Mouse (Mus musculus) lung, embryonic 14.5 days (tissue): ENCODE results near the gene Bmx. TPM values are rescaled to one million over a fixed set of nuclear protein-coding genes. Genes with fewer than 3 reads are reported as not detected.

ENCODE experiments used
- ATAC-seq: fragments of 200-750 bp; cut with Nextera tagmentation; 2 replicates; pipeline ENCODE4 v1.8.0; 2017; ENCODE audit warnings: mild to moderate bottlenecking, moderate TSS enrichment, moderate library complexity; ENCODE audit not compliant: insufficient read depth
- DNase-seq: peaks from one replicate; pipeline ENCODE4 v3.0.0-alpha.2; 2015
- H3K27ac ChIP-seq: fragments of 300-500 bp; sonication (generic); 2 replicates; pipeline ENCODE4 v1.5.1; 2014; ENCODE audit warnings: low read depth, mild to moderate bottlenecking, moderate library complexity
- H3K27me3 ChIP-seq: fragments of 300-500 bp; sonication (generic); 2 replicates; pipeline ENCODE4 v1.6.1; 2014; ENCODE audit warnings: low read length, control low read depth; ENCODE audit not compliant: insufficient read depth
- H3K36me3 ChIP-seq: fragments of 300-500 bp; sonication (generic); 2 replicates; pipeline ENCODE4 v1.6.1; 2014; ENCODE audit warnings: control low read depth; ENCODE audit not compliant: insufficient read depth
- H3K4me1 ChIP-seq: fragments of 300-500 bp; sonication (generic); 2 replicates; pipeline ENCODE4 v1.6.1; 2014; ENCODE audit warnings: antibody characterized with exemption, control low read depth; ENCODE audit not compliant: insufficient read depth
- H3K4me2 ChIP-seq: fragments of 300-500 bp; sonication (generic); 2 replicates; pipeline ENCODE4 v1.6.1; 2014; ENCODE audit warnings: mild to moderate bottlenecking
- H3K4me3 ChIP-seq: fragments of 300-500 bp; sonication (generic); 2 replicates; pipeline ENCODE4 v1.5.1; 2014; ENCODE audit warnings: low read depth, low read length
- H3K9ac ChIP-seq: fragments of 300-500 bp; sonication (generic); 2 replicates; pipeline ENCODE4 v1.6.1; 2014
- H3K9me3 ChIP-seq: fragments of 300-500 bp; sonication (generic); 2 replicates; pipeline ENCODE4 v1.6.1; 2016; ENCODE audit warnings: low read depth, low read length, control low read depth
- CTCF ChIP-seq: IDR thresholded peaks from 2 replicates; pipeline ENCODE4 v1.5.1; 2016; ENCODE audit warnings: antibody characterized with exemption, low read depth
- WGBS: fragments of 180-500 bp; shearing (Covaris S2); extraction: QIAGEN DNeasy Blood & Tissue Kit; methylation state at CpG from one replicate; pipeline ENCODE4 v1.1.7; 2014; 5-methylcytosine and 5-hydroxymethylcytosine counted together
- polyA plus RNA-seq: library from polyadenylated mRNA; unstranded; fragments of >200 nt; fragmentation: Nextera tagmentation; extraction: Ambion mirVana; gene quantifications from 2 replicates; pipeline ENCODE4 v1.2.1, GENCODE M21; 2014

The Bmx gene
- polyA plus RNA-seq, 1 experiment from 2014 or later = 0.66 TPM

- ATAC-seq (no peak), DNase-seq (no peak)
- Histone ChIP-seq H3K4me3 (no peak overlapping the region), H3K27me3 (no peaks in the 10 kb centered on the region), H3K9me3 (no peaks in the 10 kb centered on the region), H3K9ac (no peak overlapping the region), H3K4me1 (no peaks in the 10 kb centered on the region), H3K36me3 (no peaks in the 10 kb centered on the region), H3K27ac (no peak overlapping the region), H3K4me2 (no peak overlapping the region)
- no peak for TF ChIP-seq CTCF
- 86% methylated on average over 1 of the region's 1 CpGs for WGBS
These were observed 82.7 kb downstream of the Bmx start for GRCm38 (mm10) chrX:164175311-164175710.

- DNase-seq = no peak
- H3K27me3 ChIP-seq = no peaks in the 10 kb centered on the region
- no peaks in the 10 kb centered on the region for H3K36me3 ChIP-seq
- H3K4me3 ChIP-seq = no peak overlapping the region
- 78% methylated on average over 4 of the region's 4 CpGs for WGBS
- H3K4me2 ChIP-seq = no peak overlapping the region
- no peak for TF ChIP-seq CTCF
- no peaks in the 10 kb centered on the region for H3K4me1 ChIP-seq
- no peak for ATAC-seq
- no peak overlapping the region for H3K27ac ChIP-seq
- no peaks in the 10 kb centered on the region for H3K9me3 ChIP-seq
- H3K9ac ChIP-seq = no peak overlapping the region
These were observed 84.1 kb downstream of the Bmx start for GRCm38 (mm10) chrX:164173880-164174279.

GRCm38 (mm10) chrX:164171034-164171433 is 87.0 kb downstream of the Bmx start:
- H3K4me2 ChIP-seq = no peak overlapping the region
- 47% methylated on average over 2 of the region's 2 CpGs for WGBS
- H3K4me3 ChIP-seq = no peak overlapping the region
- no peaks in the 10 kb centered on the region for H3K4me1 ChIP-seq
- ATAC-seq = no peak
- no peaks in the 10 kb centered on the region for H3K9me3 ChIP-seq
- no peak for DNase-seq
- no peak for TF ChIP-seq CTCF
- H3K27me3 ChIP-seq = no peaks in the 10 kb centered on the region
- no peaks in the 10 kb centered on the region for H3K36me3 ChIP-seq
- no peak overlapping the region for H3K9ac ChIP-seq
- H3K27ac ChIP-seq = no peak overlapping the region

- Histone ChIP-seq H3K4me2 (no peak overlapping the region), H3K36me3 (no peaks in the 10 kb centered on the region), H3K4me1 (no peaks in the 10 kb centered on the region), H3K9me3 (no peaks in the 10 kb centered on the region), H3K27ac (no peak overlapping the region), H3K4me3 (no peak overlapping the region), H3K9ac (no peak overlapping the region), H3K27me3 (no peaks in the 10 kb centered on the region)
- TF ChIP-seq CTCF = no peak
- ATAC-seq = no peak
- WGBS = 81% methylated on average over 1 of the region's 1 CpGs
- DNase-seq = no peak
These were observed 93.3 kb downstream of the Bmx start for GRCm38 (mm10) chrX:164164681-164165080.

GRCm38 (mm10) chrX:164154594-164154993 is 103.4 kb downstream of the Bmx start:
- ATAC-seq = no peak
- TF ChIP-seq CTCF = no peak
- Histone ChIP-seq H3K9ac (no peak overlapping the region), H3K9me3 (no peaks in the 10 kb centered on the region), H3K4me1 (no peaks in the 10 kb centered on the region), H3K27me3 (no peaks in the 10 kb centered on the region), H3K4me2 (no peak overlapping the region), H3K27ac (no peak overlapping the region), H3K36me3 (no peaks in the 10 kb centered on the region), H3K4me3 (no peak overlapping the region)
- WGBS = 74% methylated on average over 5 of the region's 5 CpGs
- DNase-seq = no peak

- Histone ChIP-seq H3K9ac (no peak overlapping the region), H3K4me2 (no peak overlapping the region), H3K9me3 (no peaks in the 10 kb centered on the region), H3K36me3 (no peaks in the 10 kb centered on the region), H3K27me3 (no peaks in the 10 kb centered on the region), H3K4me1 (no peaks in the 10 kb centered on the region), H3K27ac (no peak overlapping the region), H3K4me3 (no peak overlapping the region)
- peak; percentile 62 for DNase-seq
- peak; percentile 52; the same call in 1 of the 2 replicates for ATAC-seq
- TF ChIP-seq CTCF = no peak
These were observed 104.4 kb downstream of the Bmx start for GRCm38 (mm10) chrX:164153606-164154005.

- ATAC-seq (no peak), DNase-seq (peak; percentile 38)
- Histone ChIP-seq H3K9me3 (no peaks in the 10 kb centered on the region), H3K4me1 (no peaks in the 10 kb centered on the region), H3K9ac (no peak overlapping the region), H3K4me3 (no peak overlapping the region), H3K27ac (peak overlapping the region; percentile 36; the same call in 1 of the 2 replicates), H3K36me3 (no peaks in the 10 kb centered on the region), H3K4me2 (no peak overlapping the region), H3K27me3 (no peaks in the 10 kb centered on the region)
- WGBS = 47% methylated on average over 2 of the region's 2 CpGs
- no peak for TF ChIP-seq CTCF
These were observed 105.3 kb downstream of the Bmx start for GRCm38 (mm10) chrX:164152703-164153102.
